Mouse (Mus musculus): ENCODE results near the gene Abhd12.

DNA sequence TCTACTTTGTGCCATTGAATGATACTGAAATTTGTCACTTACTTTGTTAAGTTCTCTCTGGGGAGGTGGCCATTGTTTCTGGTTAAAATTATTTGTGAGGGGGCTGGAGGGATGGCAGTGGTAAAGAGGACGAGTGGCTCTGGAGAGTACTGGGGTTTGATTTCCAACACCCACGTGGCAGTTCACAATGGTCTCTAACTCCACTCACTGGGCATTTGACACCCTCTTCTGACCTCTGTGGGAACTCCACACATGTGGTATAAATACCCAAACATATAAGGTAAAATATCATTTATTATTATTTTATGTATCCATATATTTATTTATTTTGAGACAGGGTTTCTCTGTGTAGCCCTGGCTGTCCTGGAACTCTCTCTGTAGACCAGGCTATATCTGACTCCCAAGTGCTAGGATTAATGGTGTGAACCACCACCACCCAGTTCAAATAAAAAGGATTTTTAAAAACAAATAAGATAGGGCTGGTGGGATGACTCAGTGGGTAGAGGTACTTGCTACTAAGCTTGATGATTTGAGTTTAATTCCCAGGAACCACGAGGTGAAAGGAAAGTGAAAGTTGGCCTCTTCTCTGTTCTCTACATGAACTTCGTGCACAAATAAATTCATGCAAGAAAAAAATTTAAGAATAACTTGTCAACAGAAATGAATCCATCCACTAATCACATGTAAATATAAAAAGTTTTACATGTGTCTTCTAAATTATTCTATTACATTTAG lies 10.4 kb upstream of the Abhd12 start:
- TF ChIP-seq CTCF (IDR thresholded peaks at IDR 0.05; ENCODE audit: low read depth) = no peak
- TF ChIP-seq EP300 (optimal IDR thresholded peaks at IDR 0.05) = no peak

Measured in stomach, postnatal 0 days (tissue).